Mouse (Mus musculus): Measurements from ENCODE around the gene Tmem164. TPM values are rescaled to one million over a fixed set of nuclear protein-coding genes. Genes with fewer than 3 reads are reported as not detected.

Gene Tmem164
- total and polyA plus RNA-seq, 2 experiments from 2014 or later = 17.9 to 47.3 TPM

GRCm38 (mm10) chrX:142729482-142729881 is 48.3 kb downstream of the Tmem164 start:
- H3K4me2 ChIP-seq (ENCODE audit: low read depth, low read length) = no peak overlapping the region
- no peaks in the 10 kb centered on the region for H3K9me3 ChIP-seq (ENCODE audit: low read length)
- ATAC-seq (no peak), DNase-seq (ENCODE audit: low spot score) (no peak)
- WGBS = 71% methylated on average over 2 of the region's 2 CpGs
- no peaks in the 10 kb centered on the region for H3K27me3 ChIP-seq (ENCODE audit: insufficient read depth, low read length)
- H3K27ac ChIP-seq = no peak overlapping the region
- H3K9ac ChIP-seq (replicated peaks; ENCODE audit: low read length) = no peak overlapping the region
- no peak for TF ChIP-seq CTCF (IDR thresholded peaks at IDR 0.05; ENCODE audit: low read depth)
- no peaks in the 10 kb centered on the region for H3K4me1 ChIP-seq (ENCODE audit: insufficient read depth, low read length)
- no peak overlapping the region for H3K4me3 ChIP-seq (ENCODE audit: low read length)
- H3K36me3 ChIP-seq (ENCODE audit: insufficient read depth, low read length) = no peaks in the 10 kb centered on the region

GRCm38 (mm10) chrX:142737099-142737498 is 55.9 kb downstream of the Tmem164 start:
- TF ChIP-seq CTCF (IDR thresholded peaks at IDR 0.05; ENCODE audit: low read depth) = no peak
- no peaks in the 10 kb centered on the region for H3K9me3 ChIP-seq (ENCODE audit: low read length)

GRCm38 (mm10) chrX:142737719-142738118 is 56.5 kb downstream of the Tmem164 start:
- ATAC-seq (no peak), DNase-seq (ENCODE audit: low spot score) (no peak)
- no peaks in the 10 kb centered on the region for H3K9me3 ChIP-seq (ENCODE audit: low read length)
- H3K4me2 ChIP-seq (ENCODE audit: low read depth, low read length) = no peak overlapping the region
- no peak overlapping the region for H3K9ac ChIP-seq (replicated peaks; ENCODE audit: low read length)
- TF ChIP-seq CTCF (IDR thresholded peaks at IDR 0.05; ENCODE audit: low read depth) = no peak
- no peak overlapping the region for H3K4me3 ChIP-seq (ENCODE audit: low read length)
- no peaks in the 10 kb centered on the region for H3K27me3 ChIP-seq (ENCODE audit: insufficient read depth, low read length)
- H3K36me3 ChIP-seq (ENCODE audit: insufficient read depth, low read length) = no peaks in the 10 kb centered on the region
- WGBS = 89% methylated on average over 6 of the region's 6 CpGs
- H3K4me1 ChIP-seq (ENCODE audit: insufficient read depth, low read length) = no peaks in the 10 kb centered on the region
- no peak overlapping the region for H3K27ac ChIP-seq

More at GRCm38 (mm10) chrX:142737099-142737498, 55.9 kb downstream of the Tmem164 start:
- no peak for ATAC-seq
- H3K9ac ChIP-seq (replicated peaks; ENCODE audit: low read length) = no peak overlapping the region
- H3K4me3 ChIP-seq (ENCODE audit: low read length) = no peak overlapping the region
- H3K4me1 ChIP-seq (ENCODE audit: insufficient read depth, low read length) = no peaks in the 10 kb centered on the region
- no peak for DNase-seq (ENCODE audit: low spot score)
- WGBS = 87% methylated on average over 4 of the region's 4 CpGs
- no peak overlapping the region for H3K27ac ChIP-seq
- no peaks in the 10 kb centered on the region for H3K27me3 ChIP-seq (ENCODE audit: insufficient read depth, low read length)
- H3K36me3 ChIP-seq (ENCODE audit: insufficient read depth, low read length) = no peaks in the 10 kb centered on the region
- no peak overlapping the region for H3K4me2 ChIP-seq (ENCODE audit: low read depth, low read length)

GRCm38 (mm10) chrX:142747428-142747827 is 66.2 kb downstream of the Tmem164 start:
- H3K4me2 ChIP-seq (ENCODE audit: low read depth, low read length) = no peak overlapping the region
- TF ChIP-seq CTCF (IDR thresholded peaks at IDR 0.05; ENCODE audit: low read depth) = no peak
- no peaks in the 10 kb centered on the region for H3K9me3 ChIP-seq (ENCODE audit: low read length)
- H3K27ac ChIP-seq = no peak overlapping the region
- H3K27me3 ChIP-seq (ENCODE audit: insufficient read depth, low read length) = no peaks in the 10 kb centered on the region
- no peak overlapping the region for H3K9ac ChIP-seq (replicated peaks; ENCODE audit: low read length)
- H3K4me1 ChIP-seq (ENCODE audit: insufficient read depth, low read length) = no peaks in the 10 kb centered on the region
- no peak for ATAC-seq
- no peak for DNase-seq (ENCODE audit: low spot score)
- H3K36me3 ChIP-seq (ENCODE audit: insufficient read depth, low read length) = no peaks in the 10 kb centered on the region
- H3K4me3 ChIP-seq (ENCODE audit: low read length) = no peak overlapping the region

GRCm38 (mm10) chrX:142748574-142748973 is 67.4 kb downstream of the Tmem164 start:
- H3K4me3 ChIP-seq (ENCODE audit: low read length) = no peak overlapping the region
- DNase-seq (ENCODE audit: low spot score) = no peak
- no peaks in the 10 kb centered on the region for H3K36me3 ChIP-seq (ENCODE audit: insufficient read depth, low read length)
- H3K4me2 ChIP-seq (ENCODE audit: low read depth, low read length) = no peak overlapping the region
- no peak overlapping the region for H3K9ac ChIP-seq (replicated peaks; ENCODE audit: low read length)
- TF ChIP-seq CTCF (IDR thresholded peaks at IDR 0.05; ENCODE audit: low read depth) = no peak
- WGBS = 70% methylated on average over 3 of the region's 3 CpGs
- no peak overlapping the region for H3K27ac ChIP-seq
- no peak for ATAC-seq
- H3K9me3 ChIP-seq (ENCODE audit: low read length) = no peaks in the 10 kb centered on the region
- H3K4me1 ChIP-seq (ENCODE audit: insufficient read depth, low read length) = no peaks in the 10 kb centered on the region
- H3K27me3 ChIP-seq (ENCODE audit: insufficient read depth, low read length) = no peaks in the 10 kb centered on the region

- Histone ChIP-seq H3K36me3 (ENCODE audit: insufficient read depth, low read length) (no peaks in the 10 kb centered on the region), H3K9ac (replicated peaks; ENCODE audit: low read length) (no peak overlapping the region), H3K4me1 (ENCODE audit: insufficient read depth, low read length) (no peaks in the 10 kb centered on the region), H3K4me3 (ENCODE audit: low read length) (no peak overlapping the region), H3K9me3 (ENCODE audit: low read length) (no peaks in the 10 kb centered on the region), H3K27ac (no peak overlapping the region), H3K4me2 (ENCODE audit: low read depth, low read length) (no peak overlapping the region), H3K27me3 (ENCODE audit: insufficient read depth, low read length) (no peaks in the 10 kb centered on the region)
- WGBS = 62% methylated on average over 4 of the region's 4 CpGs
- no peak for TF ChIP-seq CTCF (IDR thresholded peaks at IDR 0.05; ENCODE audit: low read depth)
- ATAC-seq (no peak), DNase-seq (ENCODE audit: low spot score) (no peak)
These were observed 69.6 kb downstream of the Tmem164 start for GRCm38 (mm10) chrX:142750775-142751174.

GRCm38 (mm10) chrX:142755542-142755941 is 74.3 kb downstream of the Tmem164 start:
- H3K4me2 ChIP-seq (ENCODE audit: low read depth, low read length) = no peak overlapping the region
- WGBS = 59% methylated on average over 6 of the region's 6 CpGs
- H3K4me3 ChIP-seq (ENCODE audit: low read length) = no peak overlapping the region
- H3K9ac ChIP-seq (replicated peaks; ENCODE audit: low read length) = no peak overlapping the region
- H3K36me3 ChIP-seq (ENCODE audit: insufficient read depth, low read length) = no peaks in the 10 kb centered on the region
- DNase-seq (ENCODE audit: low spot score) = no peak
- ATAC-seq = no peak
- no peaks in the 10 kb centered on the region for H3K9me3 ChIP-seq (ENCODE audit: low read length)
- TF ChIP-seq CTCF (IDR thresholded peaks at IDR 0.05; ENCODE audit: low read depth) = no peak
- H3K27ac ChIP-seq = no peak overlapping the region
- no peaks in the 10 kb centered on the region for H3K4me1 ChIP-seq (ENCODE audit: insufficient read depth, low read length)
- H3K27me3 ChIP-seq (ENCODE audit: insufficient read depth, low read length) = no peaks in the 10 kb centered on the region
